In the genomic region with DNA sequence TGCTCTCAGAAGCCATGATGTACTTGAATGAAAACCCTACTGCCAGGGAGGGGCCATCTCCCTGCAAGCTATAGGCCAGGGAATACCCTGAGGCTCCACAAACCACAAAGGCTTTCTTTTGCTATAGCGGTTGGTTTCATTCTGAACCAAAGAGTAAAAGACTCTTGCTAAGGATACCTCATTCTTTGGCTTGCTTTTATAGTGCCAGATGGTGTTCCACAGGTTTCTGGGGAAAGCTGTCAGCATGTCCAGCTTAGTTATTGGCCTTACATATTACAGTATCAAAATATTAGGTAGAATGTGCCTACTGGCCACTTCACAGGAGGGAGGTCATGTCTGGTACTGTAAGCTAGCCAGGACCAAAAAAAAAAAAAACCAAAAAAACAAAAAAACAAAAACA, we compare ENCODE assay signal across 13 mouse cellular contexts.
"Had no signal": no experiment of that assay in that cellular context is flagged by ENCODE, and none has a peak within 500 bp of the region (broad histone marks: within the 10 kb centered on the region; RNA-seq: fewer than 3 reads in every experiment).

No protein-coding gene starts in this region.

- H3K27ac ChIP-seq: kidney, postnatal 0 days; layer of hippocampus, adult 2 months; liver, embryonic 15.5 days; neural tube, embryonic 12.5 days had no signal

- DNase-seq: kidney, adult 9 months; kidney, postnatal 36 days; left cerebral cortex, postnatal 4 days; lung, adult 2 months; lung, postnatal 36 days; midbrain, embryonic 14.5 days; spleen, adult 18-20 months; thymus, adult 2 months; thymus, postnatal 25 days had no signal

- H3K36me3 ChIP-seq: liver, embryonic 15.5 days; neural tube, embryonic 12.5 days had no signal

- H3K9me3 ChIP-seq: liver, embryonic 15.5 days; neural tube, embryonic 12.5 days had no signal

- H3K4me3 ChIP-seq: layer of hippocampus, adult 2 months; liver, embryonic 15.5 days; neural tube, embryonic 12.5 days had no signal

- H3K4me1 ChIP-seq: liver, embryonic 15.5 days; neural tube, embryonic 12.5 days had no signal

- H3K27me3 ChIP-seq: liver, embryonic 15.5 days; neural tube, embryonic 12.5 days had no signal
